Mouse (Mus musculus) layer of hippocampus, postnatal 10 days (tissue): ENCODE data around the gene Dis3l2. TPM values are rescaled to one million over a fixed set of nuclear protein-coding genes. Genes with fewer than 3 reads are reported as not detected.

Source experiments
- DNase-seq, 2 experiments: peaks; one replicate each; pipeline ENCODE4 v3.0.0; 2021; ENCODE audit warnings: low spot score in 2 of 2
- total RNA-seq, 2 experiments: library from RNA; stranded (reverse); gene quantifications; 2 replicates each; pipeline ENCODE4 v1.2.3; 2021

Dis3l2 gene
- total RNA-seq, 2 experiments from 2014 or later, result 27.6 to 28.7 TPM

GRCm38 (mm10) chr1:87060913-87061312 lies 357.3 kb downstream of the Dis3l2 start:
- DNase-seq, result no peak

GRCm38 (mm10) chr1:87070720-87071119 lies 367.1 kb downstream of the Dis3l2 start:
- no peak for DNase-seq

GRCm38 (mm10) chr1:87073776-87074175 lies 370.2 kb downstream of the Dis3l2 start:
- DNase-seq, result no peak

GRCm38 (mm10) chr1:87086196-87086595 lies 382.6 kb downstream of the Dis3l2 start:
- DNase-seq, result no peak

- DNase-seq, result no peak
These were observed 383.4 kb downstream of the Dis3l2 start for GRCm38 (mm10) chr1:87086964-87087363.

- DNase-seq, result no peak
These were observed 385.6 kb downstream of the Dis3l2 start for GRCm38 (mm10) chr1:87089251-87089650.

- DNase-seq, result no peak
These were observed 386.2 kb downstream of the Dis3l2 start, which contains the start of gene Alppl2 for GRCm38 (mm10) chr1:87089828-87090227. Gene Alppl2, minus strand, starts transcription at chr1:87089928.

GRCm38 (mm10) chr1:87095642-87096041 lies 392.0 kb downstream of the Dis3l2 start:
- DNase-seq, result no peak

GRCm38 (mm10) chr1:87098358-87098975 lies 394.9 kb downstream of the Dis3l2 start:
- DNase-seq, result peak; percentile 58 to 72

Other genes with a start within 250 kb of the Dis3l2 start
- gene Ptma, start 177.1 kb upstream of the Dis3l2 start, total RNA-seq, result 100 to 1,000 TPM; 617 to 662 TPM
- 10 to 100 TPM; 64.9 to 73.8 TPM for gene Pde6d, start 121.2 kb upstream of the Dis3l2 start, total RNA-seq
- 10 to 100 TPM; 26.5 to 27.1 TPM for gene Cops7b, start 120.9 kb upstream of the Dis3l2 start, total RNA-seq
- gene Nppc, start 33.2 kb upstream of the Dis3l2 start, total RNA-seq, result 1 to 10 TPM; 8.1 to 8.9 TPM